Mouse (Mus musculus): ENCODE measurements at regions not wholly inside any gene's neighbourhood (a gene's known extent, or its start where the extent isn't known, plus 50 kb on each side); places are given as distances from the start of the nearest gene placed in this dataset.

DNA sequence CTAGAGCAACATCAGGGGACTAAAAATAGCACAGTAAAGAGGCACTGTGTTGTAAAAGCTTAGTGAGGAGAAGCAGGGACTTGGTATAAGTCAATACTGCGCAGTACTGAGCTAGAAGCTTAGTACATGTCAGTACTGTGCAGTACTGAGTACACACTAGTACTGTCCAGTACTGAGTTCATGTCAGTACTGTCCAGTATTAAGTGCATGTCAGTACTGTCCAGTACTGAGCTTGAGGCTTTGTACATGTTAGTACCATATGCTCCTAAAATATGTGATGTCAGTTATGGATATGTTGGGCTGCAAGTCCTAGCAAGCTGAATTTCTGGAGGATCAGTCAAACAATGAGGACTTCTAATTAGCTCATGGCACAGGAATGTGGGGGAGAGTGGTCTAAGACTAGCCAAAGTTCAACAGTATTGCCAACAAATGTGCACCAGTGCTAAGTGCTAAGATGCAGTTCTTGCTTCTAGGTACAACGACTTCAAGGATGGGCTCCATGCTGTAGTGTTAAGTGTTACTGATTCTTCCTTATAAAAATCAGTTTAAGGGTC, 147.5 kb downstream of the Bod1 start:
- 89% methylated on average over 2 of the region's 2 CpGs for WGBS
- no peaks in the 10 kb centered on the region for H3K9me3 ChIP-seq
- no peaks in the 10 kb centered on the region for H3K4me1 ChIP-seq
- H3K4me3 ChIP-seq = no peak overlapping the region
- H3K36me3 ChIP-seq (replicated peaks) = no peaks in the 10 kb centered on the region
- no peaks in the 10 kb centered on the region for H3K27me3 ChIP-seq (replicated peaks)
- no peak for ATAC-seq (replicated peaks)
- no peak overlapping the region for H3K9ac ChIP-seq
- no peak overlapping the region for H3K4me2 ChIP-seq
- no peak overlapping the region for H3K27ac ChIP-seq

DNA sequence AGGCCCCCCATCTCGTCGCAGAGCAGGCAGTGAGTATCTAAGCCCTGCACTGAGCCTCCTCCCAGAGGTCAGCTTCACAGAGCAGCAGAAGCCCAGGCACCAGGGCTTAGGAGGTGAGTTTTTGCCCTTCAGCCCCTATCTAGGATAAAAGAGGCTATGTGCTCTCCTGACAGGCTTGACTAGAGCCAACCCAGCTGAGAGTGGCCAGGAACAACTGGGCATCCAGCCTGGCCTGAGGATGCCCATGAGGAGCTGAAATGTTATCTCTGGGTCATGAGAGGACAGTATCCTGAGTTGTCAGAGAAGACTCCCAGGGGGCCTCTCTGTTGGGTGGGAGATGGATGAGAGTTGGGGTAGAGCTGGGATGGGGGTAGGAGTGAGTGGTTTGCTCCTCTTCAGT, 149.6 kb downstream of the Bod1 start:
- no peak for ATAC-seq (replicated peaks)
- WGBS = 81% methylated on average over 2 of the region's 2 CpGs
- Histone ChIP-seq H3K27ac (no peak overlapping the region), H3K27me3 (replicated peaks) (no peaks in the 10 kb centered on the region), H3K36me3 (replicated peaks) (no peaks in the 10 kb centered on the region), H3K9me3 (no peaks in the 10 kb centered on the region), H3K4me2 (no peak overlapping the region), H3K4me3 (no peak overlapping the region), H3K9ac (no peak overlapping the region), H3K4me1 (no peaks in the 10 kb centered on the region)

DNA sequence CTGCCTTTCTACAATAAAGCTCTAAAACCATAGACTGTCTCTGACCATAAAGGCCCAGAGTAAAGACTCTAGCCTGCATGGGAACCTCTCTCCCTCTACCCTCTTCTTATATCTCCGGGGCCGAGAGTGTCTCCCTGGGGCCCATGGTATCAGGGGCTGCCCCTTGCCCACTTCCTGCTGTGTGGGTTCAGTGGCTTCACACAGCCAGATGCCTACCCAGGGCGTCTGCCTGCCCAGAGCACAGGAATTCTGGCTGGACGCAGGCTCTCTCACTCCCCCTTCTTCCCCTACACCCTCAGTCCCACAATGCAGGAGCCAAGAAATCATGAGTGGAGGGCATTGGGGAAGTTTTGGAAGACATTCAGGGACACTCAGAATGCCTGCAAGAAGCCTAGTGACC, 150.8 kb downstream of the Bod1 start:
- no peaks in the 10 kb centered on the region for H3K4me1 ChIP-seq
- no peaks in the 10 kb centered on the region for H3K27me3 ChIP-seq (replicated peaks)
- H3K27ac ChIP-seq = no peak overlapping the region
- no peaks in the 10 kb centered on the region for H3K36me3 ChIP-seq (replicated peaks)
- WGBS = 83% methylated on average over 4 of the region's 4 CpGs
- ATAC-seq (replicated peaks) = no peak
- H3K9ac ChIP-seq = no peak overlapping the region
- H3K9me3 ChIP-seq = no peaks in the 10 kb centered on the region
- H3K4me2 ChIP-seq = no peak overlapping the region
- no peak overlapping the region for H3K4me3 ChIP-seq

DNA sequence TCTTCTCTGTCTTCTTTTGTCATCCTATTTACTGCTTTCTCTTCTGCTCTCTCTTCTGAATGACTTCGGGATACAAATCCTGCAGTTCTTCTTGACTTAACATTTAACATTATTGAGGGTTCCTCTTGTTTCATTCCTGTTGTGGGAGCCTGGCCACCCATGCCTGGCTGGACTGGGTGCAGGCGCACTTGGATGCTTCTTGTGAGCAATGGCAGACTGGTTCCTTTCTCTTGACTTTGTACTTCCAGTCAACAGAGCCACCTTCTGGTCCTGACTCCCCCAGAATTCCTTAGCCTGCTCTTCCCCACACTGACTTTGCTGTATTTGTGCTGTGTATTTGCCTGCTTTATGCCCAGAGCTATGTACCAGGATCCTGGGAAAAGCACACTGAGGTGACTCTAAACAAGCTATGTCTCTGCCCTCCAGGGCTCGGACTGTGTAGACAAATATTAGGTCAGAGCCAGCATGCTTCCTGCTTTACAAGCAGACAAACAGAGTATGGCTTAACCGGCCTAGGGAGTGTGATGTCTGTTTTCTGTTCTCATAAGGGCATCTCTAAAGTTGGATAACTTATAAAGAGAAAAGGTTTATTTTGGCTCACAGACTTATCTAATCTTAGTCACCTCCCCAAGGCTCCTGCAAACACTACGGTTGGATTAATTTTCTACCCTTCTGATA, 133.5 kb upstream of the Stc2 start:
- no peaks in the 10 kb centered on the region for H3K27me3 ChIP-seq (replicated peaks)
- no peaks in the 10 kb centered on the region for H3K36me3 ChIP-seq (replicated peaks)
- H3K4me3 ChIP-seq = no peak overlapping the region
- no peak overlapping the region for H3K4me2 ChIP-seq
- no peaks in the 10 kb centered on the region for H3K9me3 ChIP-seq
- H3K27ac ChIP-seq = no peak overlapping the region
- H3K9ac ChIP-seq = no peak overlapping the region
- WGBS = 88% methylated on average over 5 of the region's 5 CpGs
- H3K4me1 ChIP-seq = no peaks in the 10 kb centered on the region
- ATAC-seq (replicated peaks) = no peak

DNA sequence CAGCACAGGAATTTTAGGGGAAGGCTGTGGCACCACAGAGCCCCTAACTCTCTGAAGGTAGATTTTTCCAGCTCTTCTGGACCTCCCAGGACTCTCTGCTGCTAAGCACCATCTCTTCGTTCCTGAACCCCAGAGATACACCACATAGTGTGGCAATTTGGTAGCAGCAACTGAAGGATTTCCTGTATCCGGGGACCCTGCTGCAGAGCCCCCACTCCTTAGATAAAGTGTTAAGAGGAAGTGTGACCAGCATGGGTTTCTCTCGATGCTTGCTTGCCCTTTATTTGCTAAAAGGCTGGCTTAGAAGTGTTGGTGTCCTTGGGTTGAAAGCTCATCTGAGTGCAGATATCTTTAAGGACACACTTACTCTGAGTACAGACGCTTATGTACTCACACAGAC, 115.6 kb upstream of the Stc2 start:
- 76% methylated on average over 4 of the region's 4 CpGs for WGBS
- Histone ChIP-seq H3K27me3 (replicated peaks) (no peaks in the 10 kb centered on the region), H3K4me3 (no peak overlapping the region), H3K9ac (no peak overlapping the region), H3K9me3 (no peaks in the 10 kb centered on the region), H3K27ac (no peak overlapping the region), H3K36me3 (replicated peaks) (no peaks in the 10 kb centered on the region), H3K4me2 (no peak overlapping the region), H3K4me1 (no peaks in the 10 kb centered on the region)
- ATAC-seq (replicated peaks) = no peak

DNA sequence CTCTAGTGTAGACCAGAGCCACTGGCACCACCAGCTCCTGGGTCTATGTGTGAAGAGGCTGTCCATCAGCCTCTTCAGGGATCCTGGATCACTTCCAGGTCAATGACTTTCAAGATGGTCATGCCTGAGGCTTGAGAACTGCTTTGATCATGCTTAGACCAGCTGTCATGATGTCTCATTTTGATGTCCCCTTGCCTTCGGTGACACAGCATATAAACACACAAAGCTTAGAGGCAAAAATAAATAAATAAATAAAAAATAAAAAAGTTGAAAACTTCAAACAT, 111.1 kb upstream of the Stc2 start:
- Histone ChIP-seq H3K4me1 (no peaks in the 10 kb centered on the region), H3K27ac (no peak overlapping the region), H3K4me2 (no peak overlapping the region), H3K4me3 (no peak overlapping the region), H3K9me3 (no peaks in the 10 kb centered on the region), H3K9ac (no peak overlapping the region), H3K36me3 (replicated peaks) (no peaks in the 10 kb centered on the region), H3K27me3 (replicated peaks) (no peaks in the 10 kb centered on the region)
- no peak for ATAC-seq (replicated peaks)
- WGBS = 89% methylated on average over 1 of the region's 1 CpGs

DNA sequence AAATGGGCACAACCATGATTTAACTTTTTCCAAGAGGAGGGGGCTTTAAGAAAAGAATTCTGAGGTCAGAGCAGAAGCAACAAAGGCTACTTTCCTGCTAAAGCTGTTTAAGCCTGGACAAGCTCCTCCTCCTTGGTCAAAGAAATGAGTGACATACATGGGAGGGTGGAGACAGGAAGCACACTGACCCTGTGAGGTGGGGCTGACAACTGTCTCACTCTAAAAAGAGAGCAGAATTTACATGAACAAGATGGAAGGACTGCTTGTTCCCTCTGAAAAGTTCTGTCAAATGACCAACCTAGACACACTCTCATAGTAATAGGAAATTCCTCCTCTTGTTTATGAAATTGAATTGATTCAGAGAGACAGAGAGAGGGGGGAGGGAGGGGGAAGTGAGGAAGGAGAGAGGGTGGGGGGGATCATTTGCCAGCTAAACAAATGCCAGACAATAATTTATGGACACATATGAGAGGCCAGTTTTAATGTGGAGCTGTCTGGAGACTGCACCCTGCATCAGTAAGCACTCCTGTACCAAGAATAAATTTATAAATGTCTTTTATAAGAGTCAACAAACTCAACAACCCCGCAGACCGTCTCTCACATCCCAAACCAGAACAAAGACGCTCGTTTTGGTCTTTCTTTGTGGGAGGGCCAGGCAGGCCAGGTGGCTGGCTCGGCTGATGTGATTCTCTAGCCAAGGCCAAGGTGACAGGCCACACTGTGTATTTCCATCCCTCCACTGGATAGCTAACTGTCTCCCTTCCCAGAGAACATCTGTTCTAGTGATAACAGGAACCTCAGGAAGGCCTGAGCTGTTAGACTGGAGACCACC, 110.6 kb upstream of the Stc2 start:
- Histone ChIP-seq H3K4me3 (no peak overlapping the region), H3K9me3 (no peaks in the 10 kb centered on the region), H3K36me3 (replicated peaks) (no peaks in the 10 kb centered on the region), H3K27me3 (replicated peaks) (no peaks in the 10 kb centered on the region), H3K27ac (no peak overlapping the region), H3K4me1 (no peaks in the 10 kb centered on the region), H3K9ac (no peak overlapping the region), H3K4me2 (no peak overlapping the region)
- WGBS = 83% methylated on average over 5 of the region's 5 CpGs
- ATAC-seq (replicated peaks) = no peak

DNA sequence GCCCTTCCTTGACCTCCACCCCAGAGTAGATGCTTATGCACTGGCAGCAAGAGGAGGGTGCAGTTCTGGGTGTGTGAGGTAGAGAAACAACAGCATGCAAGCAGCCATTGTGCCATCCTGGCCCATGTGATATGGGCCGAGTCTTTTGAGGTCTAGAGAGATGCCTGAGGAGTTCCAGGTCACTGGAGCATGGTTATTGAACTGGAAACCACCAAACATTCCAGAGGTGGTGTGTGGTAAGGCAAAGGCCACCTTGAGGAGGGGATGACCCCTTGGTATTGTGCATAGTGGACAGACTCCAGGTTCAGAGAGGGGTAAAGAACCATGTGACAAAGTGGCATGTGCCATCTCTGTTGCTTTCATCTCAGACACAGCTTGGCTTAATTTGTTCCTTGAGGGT, 107.9 kb upstream of the Stc2 start:
- no peaks in the 10 kb centered on the region for H3K4me1 ChIP-seq
- ATAC-seq (replicated peaks) = no peak
- 64% methylated on average over 1 of the region's 1 CpGs for WGBS
- H3K9me3 ChIP-seq = no peaks in the 10 kb centered on the region
- no peaks in the 10 kb centered on the region for H3K27me3 ChIP-seq (replicated peaks)
- no peak overlapping the region for H3K27ac ChIP-seq
- no peak overlapping the region for H3K4me2 ChIP-seq
- no peak overlapping the region for H3K9ac ChIP-seq
- no peaks in the 10 kb centered on the region for H3K36me3 ChIP-seq (replicated peaks)
- no peak overlapping the region for H3K4me3 ChIP-seq

DNA sequence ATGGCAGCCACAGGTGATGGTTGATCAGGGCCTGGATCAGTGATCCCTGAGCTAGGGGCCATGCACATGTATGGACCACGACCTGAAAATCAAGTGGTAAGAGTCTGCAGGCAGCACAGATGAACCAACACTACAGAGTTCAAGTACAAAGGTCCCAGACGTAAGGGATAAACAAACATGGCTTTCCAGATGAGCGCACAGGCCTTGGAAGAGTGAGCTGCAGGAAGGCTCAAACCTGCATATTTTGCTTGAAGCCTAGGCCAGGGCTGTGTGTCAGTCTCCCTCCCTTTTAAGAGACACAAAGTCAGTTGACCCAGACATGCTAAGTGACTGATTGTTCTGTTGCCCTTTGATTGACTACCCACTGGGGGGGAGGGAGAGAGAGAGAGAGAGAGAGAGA, 107.2 kb upstream of the Stc2 start:
- no peaks in the 10 kb centered on the region for H3K27me3 ChIP-seq (replicated peaks)
- H3K27ac ChIP-seq = no peak overlapping the region
- H3K4me3 ChIP-seq = no peak overlapping the region
- H3K9ac ChIP-seq = no peak overlapping the region
- ATAC-seq (replicated peaks) = no peak
- no peaks in the 10 kb centered on the region for H3K4me1 ChIP-seq
- 56% methylated on average over 3 of the region's 3 CpGs for WGBS
- no peak overlapping the region for H3K4me2 ChIP-seq
- H3K36me3 ChIP-seq (replicated peaks) = no peaks in the 10 kb centered on the region
- H3K9me3 ChIP-seq = no peaks in the 10 kb centered on the region

DNA sequence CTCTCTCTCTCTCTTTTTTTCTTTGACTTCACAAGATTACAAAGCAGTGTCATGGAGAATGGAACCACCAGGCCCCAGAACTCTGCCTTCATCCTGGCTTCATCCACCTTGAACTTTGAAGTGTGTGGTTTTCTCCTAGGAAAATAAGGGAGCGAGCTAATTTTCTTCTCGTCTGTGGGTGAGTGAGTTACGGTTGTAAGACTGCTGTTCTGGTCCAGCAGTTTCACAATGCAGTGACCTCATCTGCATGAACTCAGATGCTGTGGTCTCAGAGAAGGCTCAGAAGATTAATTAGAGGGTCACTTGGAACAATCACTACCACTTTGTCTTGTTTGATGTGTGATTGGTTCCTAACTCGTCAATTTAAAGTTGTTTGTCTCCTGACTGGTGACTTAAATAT, 103.1 kb upstream of the Stc2 start:
- ATAC-seq (replicated peaks) = no peak
- 51% methylated on average over 4 of the region's 4 CpGs for WGBS
- no peaks in the 10 kb centered on the region for H3K36me3 ChIP-seq (replicated peaks)
- H3K9me3 ChIP-seq = no peaks in the 10 kb centered on the region
- H3K4me2 ChIP-seq = no peak overlapping the region
- no peak overlapping the region for H3K9ac ChIP-seq
- no peaks in the 10 kb centered on the region for H3K27me3 ChIP-seq (replicated peaks)
- no peak overlapping the region for H3K4me3 ChIP-seq
- H3K4me1 ChIP-seq = no peaks in the 10 kb centered on the region
- H3K27ac ChIP-seq = no peak overlapping the region

DNA sequence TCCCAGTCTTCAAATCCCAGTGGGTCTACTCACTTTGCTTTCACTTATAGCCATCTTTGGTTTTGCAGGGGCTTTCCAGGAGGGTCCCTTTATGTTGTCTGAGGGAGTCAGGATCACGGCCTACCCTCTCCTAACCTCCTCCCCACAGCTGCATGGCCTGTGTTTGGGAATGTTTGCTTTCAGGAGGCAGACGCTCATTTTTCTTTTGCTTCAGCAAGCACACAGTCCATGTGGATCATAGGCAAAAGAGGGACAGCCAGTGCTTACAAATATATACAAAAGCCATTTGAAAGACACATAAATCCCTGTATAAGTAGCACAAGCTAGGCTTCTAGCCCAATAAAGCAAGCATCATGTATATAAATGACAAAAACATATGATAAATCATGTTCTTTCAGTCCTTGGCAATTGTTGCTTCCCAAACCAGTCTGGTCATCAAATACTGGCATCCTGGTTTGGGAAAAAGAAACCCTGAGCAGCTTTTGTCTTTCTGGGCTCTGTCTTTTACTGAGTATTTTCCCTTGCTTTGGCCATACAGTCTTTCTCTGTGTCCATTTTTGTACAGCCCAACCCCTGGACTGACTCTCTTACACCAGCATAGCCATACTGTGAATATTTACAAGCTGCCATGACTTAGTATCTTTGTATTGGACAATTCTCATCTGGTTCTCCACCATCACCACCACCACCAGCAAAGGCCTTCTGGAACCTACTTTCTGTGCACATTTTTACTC, 101.0 kb upstream of the Stc2 start:
- Histone ChIP-seq H3K27me3 (replicated peaks) (no peaks in the 10 kb centered on the region), H3K9me3 (no peaks in the 10 kb centered on the region), H3K36me3 (replicated peaks) (no peaks in the 10 kb centered on the region), H3K4me2 (no peak overlapping the region), H3K9ac (no peak overlapping the region), H3K4me1 (no peaks in the 10 kb centered on the region), H3K4me3 (no peak overlapping the region), H3K27ac (no peak overlapping the region)
- ATAC-seq (replicated peaks) = no peak
- WGBS = 79% methylated on average over 2 of the region's 2 CpGs

DNA sequence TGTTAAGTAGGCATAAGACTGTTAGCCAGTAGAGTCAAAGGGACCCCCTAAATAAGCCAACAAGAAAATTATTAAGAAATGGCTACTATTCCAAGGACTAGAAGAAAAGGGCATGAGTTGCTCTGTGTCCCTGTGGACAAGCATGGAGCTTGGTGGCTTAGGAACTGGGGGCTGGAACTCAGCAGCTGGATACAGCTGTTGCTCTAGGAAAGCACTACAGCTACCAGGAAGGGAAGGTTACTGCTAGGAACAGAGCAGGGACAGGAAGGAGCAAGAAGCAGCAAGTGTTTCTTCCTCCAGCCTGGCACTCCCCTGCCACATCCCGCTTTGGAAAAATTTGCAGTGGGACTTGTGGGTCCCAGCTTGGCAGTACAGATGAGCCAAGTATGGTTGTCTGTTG, 95.0 kb upstream of the Stc2 start:
- Histone ChIP-seq H3K4me1 (no peaks in the 10 kb centered on the region), H3K9me3 (no peaks in the 10 kb centered on the region), H3K4me2 (no peak overlapping the region), H3K36me3 (replicated peaks) (no peaks in the 10 kb centered on the region), H3K4me3 (no peak overlapping the region), H3K27me3 (replicated peaks) (no peaks in the 10 kb centered on the region), H3K27ac (no peak overlapping the region), H3K9ac (no peak overlapping the region)
- WGBS = 88% methylated on average over 1 of the region's 1 CpGs
- ATAC-seq (replicated peaks) = no peak

Measured in midbrain, embryonic 15.5 days (tissue).